Mouse (Mus musculus): ENCODE measurements around the gene Nolc1. TPM values are rescaled to one million over a fixed set of nuclear protein-coding genes. Genes with fewer than 3 reads are reported as not detected.
A peak's percentile ranks its signal among the peaks of the same experiment; 100 is the strongest.

Nolc1 gene
- polyA plus RNA-seq (2015; fragmentation: Nextera tagmentation; extraction: Ambion mirVana), result 77.4 and 86.3 TPM in 2 replicates

GRCm38 (mm10) chr19:46075616-46076607 lies at the start of gene Nolc1:
TSS of gene Nolc1 (plus strand) at chr19:46075863.
- WGBS, result under 1% methylated on average over 66 of the region's 66 CpGs

GRCm38 (mm10) chr19:46026567-46026966 lies 49.1 kb upstream of the Nolc1 start:
- no peak for ATAC-seq (replicated peaks)
- Histone ChIP-seq H3K9me3 (no peaks in the 10 kb centered on the region), H3K27ac (replicated peaks) (no peak overlapping the region), H3K4me2 (replicated peaks) (no peak overlapping the region), H3K9ac (replicated peaks) (no peak overlapping the region), H3K4me3 (no peak overlapping the region), H3K36me3 (peaks cover 11% of the 10 kb centered on the region), H3K4me1 (no peaks in the 10 kb centered on the region), H3K27me3 (no peaks in the 10 kb centered on the region)
- 67% methylated on average over 8 of the region's 8 CpGs for WGBS

More at GRCm38 (mm10) chr19:46075616-46076607, at the start of gene Nolc1:
- Histone ChIP-seq H3K4me2 (replicated peaks) (peak within 1 kb of the TSS; percentile 65), H3K4me1 (peaks cover 22% of the 10 kb centered on the region), H3K27me3 (no peaks in the 10 kb centered on the region), H3K9me3 (no peaks in the 10 kb centered on the region), H3K27ac (replicated peaks) (peak within 1 kb of the TSS; percentile 75), H3K9ac (replicated peaks) (peak within 1 kb of the TSS; percentile 70), H3K4me3 (peak within 1 kb of the TSS; percentile 94), H3K36me3 (peaks cover 49% of the 10 kb centered on the region)
- peak; percentile 97 for ATAC-seq (replicated peaks)

GRCm38 (mm10) chr19:46028747-46029320 lies 46.8 kb upstream of the Nolc1 start:
- Histone ChIP-seq H3K9me3 (no peaks in the 10 kb centered on the region), H3K27me3 (no peaks in the 10 kb centered on the region), H3K4me3 (no peak overlapping the region), H3K4me1 (no peaks in the 10 kb centered on the region), H3K4me2 (replicated peaks) (no peak overlapping the region), H3K27ac (replicated peaks) (no peak overlapping the region), H3K36me3 (peaks cover 34% of the 10 kb centered on the region), H3K9ac (replicated peaks) (no peak overlapping the region)
- ATAC-seq (replicated peaks), result no peak
- 72% methylated on average over 11 of the region's 11 CpGs for WGBS

- peaks cover 42% of the 10 kb centered on the region for H3K36me3 ChIP-seq
- no peak overlapping the region for H3K9ac ChIP-seq (replicated peaks)
- H3K9me3 ChIP-seq, result no peaks in the 10 kb centered on the region
- no peaks in the 10 kb centered on the region for H3K27me3 ChIP-seq
- H3K4me1 ChIP-seq, result no peaks in the 10 kb centered on the region
- ATAC-seq (replicated peaks), result no peak
- no peak overlapping the region for H3K4me3 ChIP-seq
- H3K27ac ChIP-seq (replicated peaks), result no peak overlapping the region
- no peak overlapping the region for H3K4me2 ChIP-seq (replicated peaks)
- 92% methylated on average over 1 of the region's 1 CpGs for WGBS
Measured at GRCm38 (mm10) chr19:46029652-46030051, 46.0 kb upstream of the Nolc1 start.

- H3K4me2 ChIP-seq (replicated peaks), result no peak overlapping the region
- 97% methylated on average over 10 of the region's 10 CpGs for WGBS
- peaks cover 49% of the 10 kb centered on the region for H3K36me3 ChIP-seq
- no peak overlapping the region for H3K27ac ChIP-seq (replicated peaks)
- H3K9me3 ChIP-seq, result no peaks in the 10 kb centered on the region
- no peaks in the 10 kb centered on the region for H3K4me1 ChIP-seq
- no peak overlapping the region for H3K4me3 ChIP-seq
- H3K27me3 ChIP-seq, result no peaks in the 10 kb centered on the region
- no peak for ATAC-seq (replicated peaks)
- H3K9ac ChIP-seq (replicated peaks), result no peak overlapping the region
Measured at GRCm38 (mm10) chr19:46030196-46030983, 45.3 kb upstream of the Nolc1 start.

- H3K9ac ChIP-seq (replicated peaks), result no peak overlapping the region
- 0 out of 2 replicates have a peak, but pooled peaks have one; percentile 32 for ATAC-seq (replicated peaks)
- peaks cover 11% of the 10 kb centered on the region for H3K4me1 ChIP-seq
- 75% methylated on average over 9 of the region's 9 CpGs for WGBS
- H3K9me3 ChIP-seq, result no peaks in the 10 kb centered on the region
- H3K4me3 ChIP-seq, result no peak overlapping the region
- no peak overlapping the region for H3K27ac ChIP-seq (replicated peaks)
- no peaks in the 10 kb centered on the region for H3K27me3 ChIP-seq
- no peak overlapping the region for H3K4me2 ChIP-seq (replicated peaks)
- peaks cover 59% of the 10 kb centered on the region for H3K36me3 ChIP-seq
Measured at GRCm38 (mm10) chr19:46031689-46032432, 43.8 kb upstream of the Nolc1 start.

- no peak overlapping the region for H3K27ac ChIP-seq (replicated peaks)
- H3K4me2 ChIP-seq (replicated peaks), result no peak overlapping the region
- H3K27me3 ChIP-seq, result no peaks in the 10 kb centered on the region
- 87% methylated on average over 26 of the region's 26 CpGs for WGBS
- H3K9ac ChIP-seq (replicated peaks), result no peak overlapping the region
- peaks cover 59% of the 10 kb centered on the region for H3K36me3 ChIP-seq
- no peaks in the 10 kb centered on the region for H3K9me3 ChIP-seq
- ATAC-seq (replicated peaks), result no peak
- H3K4me1 ChIP-seq, result peaks cover 22% of the 10 kb centered on the region
- no peak overlapping the region for H3K4me3 ChIP-seq
Measured at GRCm38 (mm10) chr19:46032731-46033510, 42.7 kb upstream of the Nolc1 start.

- Histone ChIP-seq H3K9me3 (no peaks in the 10 kb centered on the region), H3K9ac (replicated peaks) (no peak overlapping the region), H3K36me3 (peaks cover 59% of the 10 kb centered on the region), H3K4me3 (no peak overlapping the region), H3K4me1 (peaks cover 28% of the 10 kb centered on the region), H3K27me3 (no peaks in the 10 kb centered on the region), H3K27ac (replicated peaks) (no peak overlapping the region), H3K4me2 (replicated peaks) (no peak overlapping the region)
- WGBS, result 95% methylated on average over 11 of the region's 11 CpGs
- ATAC-seq (replicated peaks), result no peak
Measured at GRCm38 (mm10) chr19:46033911-46034310, 41.8 kb upstream of the Nolc1 start.

GRCm38 (mm10) chr19:46035971-46036370 lies 39.7 kb upstream of the Nolc1 start:
- H3K4me3 ChIP-seq, result peak overlapping the region; percentile 65; the same call in 1 of the 2 replicates
- peaks cover 51% of the 10 kb centered on the region for H3K36me3 ChIP-seq
- H3K27me3 ChIP-seq, result no peaks in the 10 kb centered on the region
- H3K9ac ChIP-seq (replicated peaks), result no peak overlapping the region
- WGBS, result 87% methylated on average over 13 of the region's 13 CpGs
- peaks cover 42% of the 10 kb centered on the region for H3K4me1 ChIP-seq
- H3K9me3 ChIP-seq, result no peaks in the 10 kb centered on the region
- no peak for ATAC-seq (replicated peaks)
- peak overlapping the region; percentile 99; the same call in 1 of the 2 replicates for H3K4me2 ChIP-seq (replicated peaks)
- no peak overlapping the region; the same call in 1 of the 2 replicates for H3K27ac ChIP-seq (replicated peaks)

- no peak for ATAC-seq (replicated peaks)
- Histone ChIP-seq H3K27ac (replicated peaks) (peak overlapping the region; percentile 99), H3K27me3 (no peaks in the 10 kb centered on the region), H3K4me2 (replicated peaks) (peak overlapping the region; percentile 99), H3K4me1 (peaks cover 49% of the 10 kb centered on the region), H3K9ac (replicated peaks) (peak overlapping the region; percentile 75), H3K36me3 (peaks cover 47% of the 10 kb centered on the region), H3K9me3 (no peaks in the 10 kb centered on the region), H3K4me3 (peak overlapping the region; percentile 65)
- WGBS, result 59% methylated on average over 13 of the region's 13 CpGs
Measured at GRCm38 (mm10) chr19:46036477-46037242, 39.0 kb upstream of the Nolc1 start.
